Mouse (Mus musculus) thymus, postnatal 36 days (tissue): ENCODE data around the gene Rnft1.

ENCODE experiments used
- DNase-seq, 2 experiments: peaks; one replicate each; pipeline ENCODE4 v3.0.0; 2022; ENCODE audit warnings: mixed read lengths in 2 of 2

Gene Rnft1

DNA sequence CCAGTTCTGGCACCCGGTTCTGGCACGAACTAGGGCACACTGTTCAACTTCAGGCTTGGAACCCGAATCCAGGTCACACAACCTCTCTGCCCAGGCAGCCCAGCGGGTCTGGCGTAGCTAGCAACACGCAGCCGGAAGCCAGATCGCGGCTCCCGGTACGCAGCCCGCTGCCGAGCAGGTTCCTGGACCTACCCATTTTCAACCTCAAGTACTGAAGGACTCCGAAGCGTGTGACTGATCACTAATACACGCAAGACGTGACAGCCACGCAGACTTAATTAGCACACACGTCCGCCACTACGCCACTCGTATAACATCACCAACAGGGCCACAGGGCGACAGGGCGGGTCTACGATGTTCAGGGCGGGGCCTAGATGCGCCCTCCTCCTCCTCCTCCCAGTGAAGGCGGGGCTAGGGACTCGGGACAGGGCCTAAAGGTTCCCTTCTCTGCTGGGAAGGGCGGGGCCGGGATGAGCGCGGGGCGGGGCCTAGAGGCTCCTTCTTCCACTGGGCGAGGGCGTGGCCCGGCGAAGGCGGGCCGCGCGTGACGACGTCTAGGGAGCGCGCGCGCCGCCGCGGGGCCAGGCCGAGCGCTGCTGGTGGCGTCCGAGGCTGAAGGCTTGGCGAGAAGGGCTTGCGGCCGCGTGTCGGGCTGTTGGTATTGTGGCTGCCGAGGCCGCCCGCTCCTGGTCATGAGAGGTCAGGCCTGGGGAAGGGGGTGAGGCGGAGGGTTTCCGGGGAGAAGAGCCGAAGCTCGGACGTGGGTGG, at the start of gene Rnft1:
TSS of gene Rnft1 (plus strand) at position 557 of the 768 bp plus-strand sequence.
- peak; percentile 99 for DNase-seq

DNA sequence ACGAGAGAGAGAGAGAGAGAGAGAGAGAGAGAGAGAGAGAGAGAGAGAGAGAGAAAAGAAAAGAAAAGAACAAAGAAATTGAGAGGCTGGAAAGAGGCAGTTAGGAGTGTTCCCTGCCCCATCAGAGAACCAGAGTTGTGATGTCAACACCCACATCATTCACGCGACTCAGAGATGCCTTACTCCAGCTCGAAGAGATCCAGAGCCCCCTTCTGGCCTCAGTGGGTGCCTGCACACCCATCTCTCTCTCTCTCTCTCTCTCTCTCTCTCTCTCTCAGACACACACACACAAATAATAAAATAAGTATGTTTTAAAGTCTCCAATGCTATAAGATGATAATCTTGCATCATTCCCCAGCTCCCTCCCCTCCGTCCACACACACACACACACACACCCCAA, 47.6 kb upstream of the Rnft1 start:
- DNase-seq: peak; percentile 25 to 43

DNA sequence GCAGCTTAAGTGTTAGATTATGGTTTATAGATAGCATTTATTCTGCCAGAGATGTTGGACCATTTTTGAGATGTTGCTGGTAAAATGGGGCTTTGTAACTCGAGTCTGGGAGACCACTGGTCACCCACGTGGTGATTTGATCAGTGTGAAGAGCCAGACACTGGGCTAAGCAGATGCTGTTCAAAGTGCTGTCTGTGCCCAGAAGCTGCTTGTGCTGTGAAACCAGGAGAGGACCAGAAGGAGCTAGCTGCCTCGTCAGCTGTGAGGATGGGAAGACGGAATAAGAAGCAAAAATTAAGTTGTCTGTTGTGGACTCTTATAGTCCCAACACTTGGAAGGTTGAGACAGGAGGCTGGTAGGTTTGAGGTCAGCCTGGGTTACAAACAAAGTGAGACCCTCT, 46.2 kb upstream of the Rnft1 start:
- no peak for DNase-seq

DNA sequence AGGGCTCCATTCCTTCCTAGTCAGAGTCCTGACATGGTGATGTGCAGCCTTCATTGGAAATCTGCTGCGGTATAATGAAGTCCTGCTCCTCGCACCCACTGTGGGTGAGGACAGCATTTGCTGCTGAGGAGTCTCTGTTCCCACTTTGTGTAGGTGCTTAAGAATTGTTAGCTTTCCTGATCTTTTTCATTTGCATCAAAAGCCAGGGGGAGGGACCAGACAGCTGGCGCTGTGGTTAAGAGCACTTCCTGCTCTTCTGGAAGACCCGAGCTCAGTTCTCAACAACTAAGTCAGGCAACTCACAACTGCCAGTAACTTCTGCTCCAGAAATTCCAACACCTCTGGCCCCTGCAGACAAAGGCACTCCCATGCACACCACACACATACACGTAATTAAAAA, 43.7 kb upstream of the Rnft1 start:
- peak; percentile 61 to 75 for DNase-seq

DNA sequence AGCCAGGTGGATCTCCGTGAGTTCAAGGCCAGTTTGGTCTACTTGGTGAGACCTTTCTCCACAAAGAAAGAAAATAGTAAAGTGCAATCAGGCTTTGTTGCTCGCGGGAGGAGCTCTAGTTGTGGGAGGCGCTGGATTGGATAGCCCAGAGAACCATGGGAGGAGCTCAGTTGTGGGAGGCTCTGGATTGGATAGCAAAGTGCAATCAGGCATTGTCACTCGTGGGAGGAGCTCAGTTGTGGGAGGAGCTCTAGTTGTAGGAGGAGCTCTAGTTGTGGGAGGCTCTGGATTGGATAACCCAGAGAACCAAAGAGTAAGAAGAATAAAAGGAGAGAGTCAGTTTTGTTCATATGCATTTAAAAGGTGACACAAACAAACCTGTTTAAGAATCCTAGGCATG, 30.5 kb upstream of the Rnft1 start:
- no peak for DNase-seq

DNA sequence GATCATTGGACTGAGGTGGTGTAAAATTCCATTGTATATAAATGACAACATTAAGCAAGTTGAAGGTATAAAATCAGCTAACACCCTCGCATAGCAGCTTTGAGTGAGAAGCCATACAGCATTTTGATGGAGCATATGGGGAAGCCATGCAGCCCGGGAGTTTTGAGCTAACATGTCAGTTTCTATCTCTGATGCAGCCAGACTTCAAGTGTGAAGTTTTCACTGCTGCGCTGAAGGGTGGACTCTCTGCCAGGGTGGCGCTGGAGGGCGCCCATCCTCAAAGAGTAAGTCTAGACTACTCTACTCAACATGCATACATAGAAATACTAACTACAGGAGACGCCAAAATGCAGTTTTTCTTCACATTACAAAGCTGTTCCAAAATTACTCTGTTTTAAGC, 26.9 kb upstream of the Rnft1 start:
- DNase-seq: no peak

DNA sequence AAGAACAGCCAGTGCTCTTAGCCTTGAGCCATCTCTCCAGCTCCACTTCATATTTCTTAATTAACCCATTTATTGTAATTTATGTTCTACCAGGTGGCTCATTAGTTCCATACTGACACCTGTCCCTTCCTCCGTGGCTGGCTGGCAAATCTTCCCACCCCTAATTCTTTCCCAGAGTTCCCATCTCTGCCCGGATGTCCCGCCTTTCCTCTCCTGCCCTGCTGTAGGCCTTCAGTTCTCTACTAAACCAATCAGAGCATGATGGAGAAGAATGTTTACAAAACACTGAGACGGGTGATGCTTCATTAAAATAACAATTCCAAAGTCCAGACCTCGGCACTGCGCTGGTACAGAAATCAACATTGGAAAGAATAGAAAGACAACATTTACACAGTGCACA, 25.6 kb upstream of the Rnft1 start:
- DNase-seq: no peak

DNA sequence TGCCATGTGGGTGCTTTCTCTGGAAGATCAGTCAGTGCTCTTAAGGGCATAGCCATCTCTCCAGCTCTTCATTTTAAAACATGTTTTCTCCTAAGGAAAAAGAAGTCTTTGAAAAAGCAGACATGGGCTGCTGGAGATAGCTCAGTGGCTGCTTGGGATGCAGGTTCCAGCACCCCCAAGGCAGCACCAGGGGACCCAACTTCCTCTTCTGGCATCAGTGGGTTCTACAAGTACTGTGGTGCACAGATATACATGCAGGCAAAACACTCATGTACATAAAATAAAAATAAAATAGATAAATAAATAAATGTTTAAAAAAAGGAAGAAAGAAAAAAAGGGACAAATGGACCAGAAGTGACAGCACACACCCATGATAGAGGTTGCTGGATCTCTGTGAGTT, 21.9 kb upstream of the Rnft1 start:
- DNase-seq: no peak

DNA sequence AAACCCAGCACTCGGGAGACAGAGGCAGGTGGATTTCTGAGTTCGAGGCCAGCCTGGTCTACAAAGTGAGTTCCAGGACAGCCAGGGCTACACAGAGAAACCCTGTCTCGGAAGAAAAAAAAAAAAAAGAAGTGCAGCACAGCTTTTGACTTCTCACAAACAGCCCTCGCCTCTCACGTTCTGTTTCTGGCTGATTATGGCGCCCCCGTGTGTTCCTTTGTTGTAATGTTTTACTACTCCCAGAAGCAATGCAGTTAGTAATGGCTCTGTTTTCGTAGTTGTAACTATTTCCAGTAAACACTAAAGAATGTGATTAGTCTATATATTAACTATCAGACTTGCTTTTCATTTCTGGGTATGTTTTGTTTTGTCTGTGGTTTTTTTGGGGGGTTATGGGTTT, 20.2 kb upstream of the Rnft1 start:
- DNase-seq: peak; percentile 62 to 71

DNA sequence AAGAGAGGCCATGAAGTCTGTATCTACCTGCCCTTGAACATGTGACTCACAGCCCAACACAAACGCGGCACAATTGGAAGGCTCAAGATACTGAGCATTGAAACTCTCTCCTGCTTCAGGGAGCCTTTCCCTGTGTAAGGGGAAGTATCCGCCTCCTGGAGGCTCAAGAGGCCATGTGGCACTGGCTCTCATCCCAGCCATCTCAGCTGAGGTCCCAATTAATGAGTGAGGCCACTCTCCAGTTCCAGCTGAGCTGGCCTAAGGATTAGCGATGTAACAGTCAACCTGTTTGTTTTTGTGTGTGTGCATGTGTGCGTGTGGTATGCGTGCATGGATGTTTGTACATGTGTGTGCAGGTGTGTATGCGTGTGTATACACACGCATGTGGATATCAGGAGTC, 16.1 kb upstream of the Rnft1 start:
- DNase-seq: no peak

DNA sequence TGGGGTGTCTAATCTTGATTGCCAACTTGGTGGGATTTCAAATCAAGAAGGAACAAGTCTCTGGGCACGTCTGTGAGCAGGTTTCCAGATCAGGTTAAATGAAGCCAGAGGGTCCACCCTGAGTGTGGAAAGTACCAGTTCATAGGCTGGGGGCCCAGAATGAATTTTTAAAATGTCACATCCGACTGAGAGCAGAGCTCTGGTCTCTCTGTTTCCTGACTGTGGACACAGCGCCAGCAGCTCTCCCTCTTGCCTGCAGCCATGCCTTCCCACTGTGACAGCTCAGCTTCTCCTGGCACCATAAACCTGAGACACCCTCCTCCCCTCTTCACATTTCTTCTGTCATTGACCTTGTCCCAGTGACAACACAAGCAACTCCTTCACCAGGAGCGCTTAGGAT, 15.5 kb upstream of the Rnft1 start:
- DNase-seq: no peak

DNA sequence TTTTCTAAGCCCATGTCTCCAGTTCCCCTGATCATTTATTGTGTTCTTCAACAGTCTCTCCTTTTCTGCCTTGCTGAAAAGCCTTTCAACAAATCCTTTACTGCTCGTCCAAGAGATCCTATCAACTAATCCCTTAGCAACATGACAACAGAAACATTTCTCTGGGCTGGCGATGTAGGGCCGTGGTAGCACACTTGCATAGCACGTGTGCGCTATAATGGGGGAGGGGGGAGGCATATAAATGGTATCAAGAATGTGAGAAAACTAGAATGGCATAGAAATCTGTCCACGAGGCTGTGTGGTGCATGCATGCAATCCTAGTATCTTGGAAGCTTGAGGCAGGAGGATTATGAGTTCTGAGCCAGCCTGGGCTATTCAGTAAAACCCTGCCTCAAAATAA, 12.7 kb upstream of the Rnft1 start:
- DNase-seq: no peak

DNA sequence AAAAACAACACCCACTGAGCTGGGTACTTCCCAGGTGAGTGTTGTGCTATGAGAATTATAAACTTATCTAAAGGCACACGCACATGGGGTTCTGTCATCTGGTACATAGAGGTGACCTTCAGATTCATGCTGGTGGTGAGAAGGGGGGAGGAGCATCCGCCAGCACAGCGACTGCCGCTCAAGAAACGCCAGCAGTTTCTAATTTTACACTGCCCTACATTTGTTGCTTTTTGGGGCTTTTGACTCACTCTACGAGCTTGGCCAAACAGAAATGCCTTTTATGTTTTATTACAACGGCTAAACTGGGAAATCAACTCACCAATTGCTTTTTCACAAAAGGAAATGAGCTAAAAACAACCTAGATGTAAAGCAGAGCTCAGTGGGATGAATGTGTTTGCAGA, 11.7 kb upstream of the Rnft1 start:
- peak; percentile 7 to 27 for DNase-seq

DNA sequence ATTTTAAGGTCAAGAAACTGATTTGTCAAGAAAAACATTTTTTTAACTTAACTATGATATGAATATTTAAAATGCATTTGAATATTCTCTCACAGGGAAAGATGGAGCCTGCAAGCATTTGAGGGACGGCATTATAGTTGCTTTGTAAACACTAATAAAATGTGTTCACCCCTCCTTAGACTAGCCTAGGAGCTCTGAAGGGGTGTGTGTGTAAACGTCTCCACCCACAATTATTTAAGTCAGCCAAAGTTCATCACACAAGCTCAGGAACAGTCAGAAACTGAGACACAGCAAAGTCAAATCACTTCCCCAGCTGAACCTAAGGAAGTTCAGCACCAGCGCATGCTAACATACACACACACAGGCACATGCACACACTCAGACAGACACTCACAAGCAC, 10.9 kb upstream of the Rnft1 start:
- DNase-seq: no peak

DNA sequence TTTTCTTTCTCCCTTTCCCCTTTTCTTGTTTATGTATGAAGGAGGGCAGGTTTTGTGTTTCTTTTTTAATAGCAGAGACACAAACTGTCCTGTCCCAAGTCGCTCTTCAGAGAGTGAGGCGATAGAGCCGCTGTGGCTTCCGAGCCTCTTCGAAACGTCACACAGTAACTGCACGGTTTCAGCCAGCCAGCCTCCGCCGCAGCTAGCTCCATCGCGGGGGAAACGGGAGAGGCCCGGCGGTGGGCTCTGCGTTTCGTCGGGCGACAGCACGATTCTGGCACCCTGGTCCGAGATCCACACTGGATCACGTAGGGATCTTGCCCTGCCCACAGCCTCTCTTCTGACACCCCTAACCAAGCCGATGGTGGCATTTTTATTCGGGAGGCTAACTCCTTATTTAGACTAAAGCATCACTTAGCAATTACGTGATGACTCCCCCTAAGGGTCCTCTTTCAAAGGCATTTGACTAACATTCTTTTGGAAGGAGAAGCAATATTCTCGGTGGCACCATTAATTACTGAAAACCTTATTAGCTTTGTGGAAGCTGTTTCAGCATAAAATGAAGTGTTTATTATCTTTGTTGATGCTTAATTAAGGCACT, 553 bp downstream of the Rnft1 start:
- peak; percentile 62 to 68 for DNase-seq

DNA sequence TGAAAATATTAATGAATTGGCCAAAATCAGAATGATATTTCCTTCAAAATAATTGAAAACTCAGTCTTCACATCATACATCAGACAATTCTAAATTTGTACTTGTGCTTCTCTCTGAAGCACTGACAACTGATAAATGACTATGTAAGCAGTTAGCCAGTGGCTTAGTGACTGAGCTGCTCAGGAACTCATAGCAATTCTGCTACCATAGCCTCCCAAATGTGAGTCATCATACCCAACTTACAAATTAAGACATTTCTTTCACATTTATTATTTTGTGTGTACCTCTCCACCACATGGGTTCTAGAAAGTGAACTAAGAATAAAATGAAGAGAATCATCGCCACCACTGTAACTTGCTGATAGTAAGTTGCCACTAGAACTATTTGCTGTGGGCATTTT, 6.3 kb downstream of the Rnft1 start:
- DNase-seq: no peak

DNA sequence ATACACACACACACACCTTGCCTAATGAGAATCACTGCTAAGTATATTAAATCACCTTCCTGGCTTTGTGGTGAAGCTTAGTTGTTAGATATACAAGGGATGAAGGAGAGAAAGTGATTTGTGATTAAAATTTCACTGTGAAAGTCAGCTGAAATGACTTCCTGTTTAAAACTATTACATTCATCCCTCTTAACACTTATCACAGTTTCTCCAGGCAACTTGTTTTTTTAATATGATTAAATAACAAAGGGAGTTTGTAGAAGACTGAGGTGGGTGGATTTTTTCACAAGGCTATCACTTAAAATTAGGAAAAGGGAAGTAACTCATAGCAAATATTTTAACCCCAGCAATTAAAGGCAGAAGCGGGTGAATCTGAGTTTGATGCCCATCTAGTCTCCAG, 12.9 kb downstream of the Rnft1 start:
- DNase-seq: no peak

DNA sequence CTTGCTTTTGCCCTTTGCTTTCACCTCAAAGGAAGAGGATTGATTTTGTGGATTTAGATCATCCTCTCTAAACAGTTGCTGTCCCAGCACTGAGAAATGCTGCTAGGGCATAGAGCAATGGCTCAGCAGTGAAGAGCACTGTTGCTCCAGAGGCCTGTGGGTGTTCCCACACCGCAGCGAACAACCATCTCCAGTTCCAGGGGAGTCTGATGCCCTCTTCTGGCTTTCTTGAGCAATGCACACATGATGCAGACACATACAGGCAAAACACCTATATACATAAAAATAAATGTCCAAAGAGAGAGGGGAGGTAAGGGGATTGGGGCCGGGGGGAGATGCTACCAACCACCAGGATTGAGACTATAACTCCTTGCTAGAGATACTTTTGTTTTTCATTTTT, 13.5 kb downstream of the Rnft1 start:
- DNase-seq: peak in 1 of 2 experiments; percentile 9

DNA sequence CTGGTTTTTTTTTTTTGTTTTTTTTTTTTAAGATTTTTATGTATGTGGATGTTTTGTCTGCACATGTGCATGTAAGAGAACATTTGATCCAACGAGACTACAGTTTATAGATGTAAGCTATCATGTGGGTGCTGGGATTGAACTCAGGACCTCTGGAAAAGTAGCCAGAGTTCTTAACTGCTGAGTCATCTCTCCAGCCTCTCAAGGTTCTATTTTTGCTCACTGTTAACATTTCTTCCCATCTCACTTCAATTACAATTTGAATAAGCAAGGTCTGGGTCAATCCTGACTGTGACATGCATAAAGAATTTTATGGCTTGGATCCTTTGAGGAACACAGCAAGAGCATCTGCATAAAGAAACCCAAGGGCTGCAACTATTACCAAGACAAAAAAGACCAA, 16.3 kb downstream of the Rnft1 start:
- no peak for DNase-seq

DNA sequence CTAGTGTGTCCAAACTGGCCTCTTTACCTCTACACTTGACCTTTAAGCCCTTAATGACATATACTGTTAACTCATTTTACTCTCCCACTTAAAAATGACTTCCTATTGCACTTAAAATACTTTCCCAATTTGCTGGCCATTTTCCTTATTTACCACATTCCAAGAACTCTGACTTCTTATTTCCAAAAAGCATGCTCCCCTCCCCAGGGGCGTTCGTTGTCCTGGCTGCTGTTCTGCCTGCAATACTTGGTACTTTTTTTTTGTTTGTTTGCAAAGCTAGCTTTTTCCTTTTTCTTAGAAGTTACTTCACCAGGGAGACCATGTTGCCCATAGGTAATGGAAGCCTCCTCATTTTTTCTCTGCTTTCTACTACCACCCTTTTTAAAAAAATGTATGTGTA, 18.7 kb downstream of the Rnft1 start:
- DNase-seq: no peak

DNA sequence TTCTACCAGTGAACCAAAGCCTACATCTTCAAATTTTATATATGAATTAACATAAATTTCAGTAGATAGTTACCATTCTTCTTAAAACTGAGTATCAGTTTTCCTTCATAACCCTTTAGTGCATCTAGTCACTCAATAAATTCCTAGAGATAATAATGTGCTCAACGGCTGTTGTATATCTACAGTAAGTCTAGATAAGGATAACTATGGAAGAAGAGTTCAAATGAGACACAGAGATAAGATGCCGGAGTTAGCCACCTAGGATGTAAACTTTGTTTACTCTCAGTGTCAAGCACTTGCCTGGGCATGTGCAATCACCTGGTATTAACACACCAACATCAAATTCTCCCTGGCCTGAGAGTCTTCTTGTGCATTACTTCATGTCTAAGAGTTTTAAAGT, 22.9 kb downstream of the Rnft1 start:
- DNase-seq: no peak

DNA sequence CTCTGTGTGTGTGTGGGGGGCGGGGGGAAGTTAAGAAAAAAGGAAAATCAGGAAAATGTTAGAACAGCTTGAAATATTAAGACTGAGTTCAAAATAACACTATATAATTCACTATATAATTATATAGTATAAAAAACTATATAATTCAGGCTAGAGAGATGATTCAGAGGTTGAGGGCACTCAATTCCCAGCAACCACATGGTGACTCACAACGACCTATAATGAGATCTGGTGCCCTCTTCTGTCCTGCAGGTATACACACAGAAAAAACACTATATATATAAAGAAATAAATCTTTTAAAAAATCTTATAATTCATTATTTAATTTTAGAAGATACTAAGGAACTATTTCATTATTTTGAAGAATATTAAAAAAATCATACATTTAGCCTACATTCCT, 23.5 kb downstream of the Rnft1 start:
- DNase-seq: no peak

DNA sequence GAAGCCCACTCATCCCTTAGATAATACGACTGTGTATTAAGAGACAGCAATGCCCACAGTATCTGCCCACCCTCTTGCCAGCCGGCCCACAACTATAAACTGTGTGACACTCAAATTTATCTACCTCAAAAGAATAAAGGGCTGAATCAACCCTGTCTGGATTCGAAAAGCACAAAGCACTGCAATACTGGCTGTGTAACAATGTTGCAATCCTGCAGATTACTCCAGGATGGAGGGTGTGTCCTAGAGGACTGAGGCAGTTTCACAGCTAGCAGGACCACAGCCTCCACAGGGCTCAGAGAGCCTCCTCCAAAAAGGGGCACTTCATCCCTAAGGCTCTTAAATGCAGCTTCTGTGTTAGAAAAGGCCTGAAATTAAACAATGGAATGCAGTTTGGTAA, 32.2 kb downstream of the Rnft1 start:
- no peak for DNase-seq

DNA sequence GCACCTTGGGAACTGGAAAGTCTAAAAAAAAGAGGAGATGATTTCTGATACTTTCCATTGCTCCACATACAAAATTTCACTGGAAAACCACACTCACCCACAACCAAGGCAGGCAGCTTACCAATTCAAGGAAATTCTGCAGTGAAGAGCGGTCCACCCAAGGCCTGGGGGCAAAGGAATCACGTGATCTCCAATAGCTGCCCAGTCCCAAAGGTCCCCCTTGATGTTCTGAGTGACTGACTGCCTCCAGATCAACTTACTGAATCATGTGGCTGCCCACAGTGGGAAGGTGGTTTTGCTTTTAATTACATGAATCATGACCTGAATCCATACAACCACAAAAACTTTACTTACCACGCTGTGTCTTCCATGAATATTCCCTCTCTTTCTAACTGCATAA, 32.8 kb downstream of the Rnft1 start:
- no peak for DNase-seq

DNA sequence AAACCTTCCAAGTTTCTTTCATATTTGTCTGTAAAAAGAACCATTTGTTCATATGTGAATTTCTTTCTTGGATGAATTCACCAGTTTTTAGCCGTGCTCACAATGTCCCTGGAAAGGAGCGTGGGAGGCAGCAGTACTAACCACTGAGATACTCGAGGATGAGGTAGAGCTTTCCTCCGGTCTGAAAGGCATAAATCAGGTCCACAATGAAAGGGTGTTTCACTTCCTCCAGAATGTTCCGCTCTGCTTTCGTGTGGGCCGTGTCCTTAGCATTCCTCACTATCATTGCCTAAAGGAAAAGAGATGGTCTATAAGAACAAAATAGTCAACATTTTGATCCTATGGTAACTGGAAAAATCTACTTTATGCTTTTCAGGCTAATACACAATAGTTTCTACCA, 35.3 kb downstream of the Rnft1 start:
- DNase-seq: no peak
